Mouse (Mus musculus): Measurements from ENCODE around the gene Tmem121b.

- no peak for TF ChIP-seq HCFC1 (IDR thresholded peaks at IDR 0.05; ENCODE audit: borderline replicate concordance, insufficient read depth, low read length)
- no peak for TF ChIP-seq CHD2 (IDR thresholded peaks at IDR 0.05; ENCODE audit: low read depth, low read length)
Observed at GRCm38 (mm10) chr6:120529123-120529522, 35.5 kb upstream of the Tmem121b start.

Data from ES-E14 (cell line).